Mouse (Mus musculus) myocyte (in vitro differentiated cells): ENCODE measurements around the gene Sppl3.

Experiments used
- E2F4 ChIP-seq: IDR thresholded peaks from one replicate; pipeline ENCODE4 v1.6.1; 2011; ENCODE audit warnings: mild to moderate bottlenecking, control low read depth, moderate library complexity; ENCODE audit not compliant: insufficient read depth
- POLR2A ChIP-seq: IDR thresholded peaks from one replicate; pipeline ENCODE4 v1.6.1; 2011; ENCODE audit warnings: low read depth, mild to moderate bottlenecking, control low read depth, moderate library complexity; ENCODE audit not compliant: insufficient read length
- TCF12 ChIP-seq: IDR thresholded peaks from one replicate; pipeline ENCODE4 v1.6.1; 2011; ENCODE audit warnings: mild to moderate bottlenecking, control low read depth; ENCODE audit not compliant: poor library complexity, insufficient read depth, severe bottlenecking

DNA sequence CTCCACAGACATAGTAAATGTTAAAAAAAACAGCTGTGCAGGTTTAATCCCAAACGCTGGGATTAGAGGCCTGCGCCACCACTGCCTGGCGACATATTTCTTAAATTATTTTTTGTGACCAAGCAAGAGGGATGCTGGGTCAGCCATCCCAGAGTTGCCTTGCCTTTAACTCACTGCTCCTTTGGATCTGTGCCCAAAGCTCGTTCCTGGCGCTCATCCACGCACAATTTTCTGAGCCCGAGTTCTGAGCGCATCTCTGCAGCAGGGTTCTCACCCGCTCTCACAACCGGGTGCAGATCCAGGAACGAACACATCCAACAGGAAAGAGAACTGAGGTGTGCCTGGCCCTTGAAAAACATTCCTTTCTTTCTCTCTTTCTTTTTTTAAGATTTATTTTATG is 32.5 kb upstream of the Sppl3 start:
- TF ChIP-seq POLR2A (no peak), E2F4 (no peak), TCF12 (no peak)
